Mouse (Mus musculus): Measurements from ENCODE around the gene Olfr317. TPM values are rescaled to one million over a fixed set of nuclear protein-coding genes. Genes with fewer than 3 reads are reported as not detected.
"Not testable (repeated sequence)": the region's sequence is repeated elsewhere in the genome, so short reads cannot be mapped to it uniquely, and the experiment has no call there.

The Olfr317 gene
- total RNA-seq (2021), result under 1 TPM in 1 of 2 experiments, not detected in 1; 0.23 TPM
- long read RNA-seq, experiment 1, result 0 reads
- long read RNA-seq, experiment 2, result 0 reads

DNA sequence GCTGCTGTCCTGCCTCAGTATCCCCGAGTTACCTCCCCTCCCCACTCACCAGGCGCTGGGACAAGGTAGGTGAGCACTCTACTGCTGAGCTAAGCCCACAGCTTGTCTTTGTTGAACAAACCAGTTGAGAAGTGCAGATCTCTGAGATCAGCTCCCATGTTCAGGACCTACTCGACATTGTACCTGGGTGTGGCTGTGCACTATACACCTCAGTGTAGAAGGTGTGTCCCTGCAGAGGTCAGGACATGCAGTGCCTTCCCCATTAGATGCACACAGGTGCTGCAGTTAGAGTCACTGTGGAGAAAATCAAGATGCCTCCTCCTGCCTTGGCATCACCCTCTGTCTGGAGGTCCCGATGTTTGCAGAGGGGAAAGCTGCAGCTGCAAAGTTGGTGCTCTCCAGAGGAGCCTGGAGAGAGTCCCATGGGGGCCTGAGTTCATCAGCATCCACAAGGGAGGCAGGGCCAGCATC is at the start of gene Olfr317:
Gene Olfr317 (minus strand): TSS at position 421 of the 471 bp plus-strand sequence.
- intact Hi-C loops (cut with DNase I), result no loop called here
- Histone ChIP-seq H3K27ac (no peak within 1 kb of the TSS), H3K4me3 (no peak within 1 kb of the TSS)
- DNase-seq (ENCODE audit: extremely low spot score in 1 of 2, low spot score in 2 of 2), result no peak
- no peak for TF ChIP-seq CTCF (IDR thresholded peaks at IDR 0.05)

DNA sequence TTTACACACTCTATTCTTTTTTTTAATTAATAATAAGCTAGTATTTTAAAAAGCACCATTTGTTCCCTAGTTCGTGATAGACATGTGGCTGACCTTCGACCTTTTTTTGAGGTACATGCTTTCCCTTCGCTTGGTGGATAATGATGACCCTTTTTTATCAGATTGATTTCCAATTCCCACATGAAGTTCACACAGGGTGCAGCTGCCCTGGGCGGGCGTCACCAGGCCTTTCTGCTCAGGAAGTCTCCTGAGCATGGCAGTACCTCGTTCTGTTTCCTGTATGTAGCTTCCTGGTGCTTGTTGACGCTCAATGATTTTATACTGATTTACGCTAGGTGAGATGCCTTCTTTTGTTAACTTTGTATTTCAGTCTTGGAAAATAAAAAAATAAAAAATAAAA is 49.3 kb upstream of the Olfr317 start:
- TF ChIP-seq CTCF (IDR thresholded peaks at IDR 0.05), result no peak
- H3K27ac ChIP-seq, result no peak overlapping the region
- DNase-seq (ENCODE audit: extremely low spot score in 1 of 2, low spot score in 2 of 2), result no peak
- intact Hi-C loops (cut with DNase I), result no loop called here
- H3K4me3 ChIP-seq, result no peak overlapping the region

DNA sequence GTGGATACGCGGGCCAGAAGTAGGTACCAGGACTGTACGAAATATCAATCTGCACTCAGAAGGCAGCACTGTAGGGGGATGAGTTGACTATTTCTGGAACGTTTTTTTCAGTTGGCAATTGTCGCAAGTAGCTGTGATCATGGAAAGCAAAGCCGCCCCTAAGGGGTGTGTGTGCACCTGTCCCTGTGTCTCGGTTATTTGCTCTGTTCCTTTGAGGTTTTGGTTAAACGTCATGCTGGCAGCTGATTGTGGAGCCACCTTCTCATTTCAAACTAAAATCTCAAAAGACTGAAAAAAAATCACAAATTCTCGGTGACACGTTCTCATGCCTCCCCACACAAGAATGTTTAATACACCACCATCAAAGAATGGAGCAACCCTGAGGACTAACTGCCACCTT is 48.6 kb upstream of the Olfr317 start:
- no peak for TF ChIP-seq CTCF (IDR thresholded peaks at IDR 0.05)

DNA sequence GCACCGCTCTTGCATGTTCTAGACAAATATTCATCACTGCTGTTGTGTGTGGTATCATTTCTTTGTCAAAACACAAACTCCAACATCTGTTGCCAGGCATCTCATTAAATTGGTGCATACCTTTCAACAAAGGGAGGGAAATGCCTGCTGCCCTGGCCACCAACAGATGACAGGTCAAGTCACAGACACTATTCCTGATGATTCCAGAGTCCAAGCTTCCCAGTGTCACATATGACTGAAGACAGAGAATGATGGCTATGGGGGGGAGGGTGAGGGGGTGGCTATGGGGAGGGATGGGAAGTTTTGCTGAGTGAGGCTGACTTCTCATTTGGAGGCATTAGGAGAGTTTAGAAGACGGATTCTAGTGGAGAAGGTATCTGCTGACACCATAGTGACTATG is 45.2 kb upstream of the Olfr317 start:
- intact Hi-C loops (cut with DNase I), result no loop called here
- no peak overlapping the region for H3K4me3 ChIP-seq
- no peak for TF ChIP-seq CTCF (IDR thresholded peaks at IDR 0.05)
- H3K27ac ChIP-seq, result no peak overlapping the region
- DNase-seq (ENCODE audit: extremely low spot score in 1 of 2, low spot score in 2 of 2), result no peak

More for the DNA sequence above, 48.6 kb upstream of the Olfr317 start:
- Histone ChIP-seq H3K4me3 (no peak overlapping the region), H3K27ac (no peak overlapping the region)
- intact Hi-C loops (cut with DNase I), result no loop called here
- DNase-seq (ENCODE audit: extremely low spot score in 1 of 2, low spot score in 2 of 2), result no peak

DNA sequence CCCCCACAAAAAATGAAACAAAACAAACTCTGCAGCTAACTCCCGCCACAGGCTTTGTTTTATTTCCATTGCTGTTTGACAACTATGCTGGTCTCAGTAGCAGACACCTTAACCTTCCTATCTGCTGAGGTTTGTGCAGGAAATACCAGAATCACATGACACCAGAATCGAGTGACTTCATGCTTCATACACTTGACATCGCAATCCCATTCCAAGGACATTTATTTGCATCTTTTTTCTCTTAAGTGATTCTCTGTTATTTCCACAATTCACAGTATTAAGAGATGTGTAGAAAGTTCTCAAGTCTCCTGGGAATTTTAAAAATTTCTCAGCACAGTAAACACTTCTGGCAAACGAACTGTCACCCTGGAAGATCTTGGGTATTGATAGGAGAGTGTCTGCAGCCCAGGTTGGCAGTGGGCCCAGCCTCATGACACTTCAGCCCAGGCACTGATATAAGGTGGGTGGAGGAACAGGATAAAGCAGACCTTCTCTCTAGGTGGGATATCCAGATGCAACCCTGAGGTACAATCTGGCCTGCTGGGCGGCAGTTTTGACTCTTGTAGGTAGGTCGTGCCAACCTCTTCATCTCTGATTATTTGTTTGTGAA is 43.6 kb upstream of the Olfr317 start, which contains the start of gene Olfr314:
Gene Olfr314 (plus strand): TSS at position 473 of the 610 bp plus-strand sequence.
- H3K27ac ChIP-seq, result no peak within 1 kb of the TSS
- intact Hi-C loops (cut with DNase I), result no loop called here
- TF ChIP-seq CTCF (IDR thresholded peaks at IDR 0.05), result no peak
- no peak within 1 kb of the TSS for H3K4me3 ChIP-seq
- DNase-seq (ENCODE audit: extremely low spot score in 1 of 2, low spot score in 2 of 2), result no peak

DNA sequence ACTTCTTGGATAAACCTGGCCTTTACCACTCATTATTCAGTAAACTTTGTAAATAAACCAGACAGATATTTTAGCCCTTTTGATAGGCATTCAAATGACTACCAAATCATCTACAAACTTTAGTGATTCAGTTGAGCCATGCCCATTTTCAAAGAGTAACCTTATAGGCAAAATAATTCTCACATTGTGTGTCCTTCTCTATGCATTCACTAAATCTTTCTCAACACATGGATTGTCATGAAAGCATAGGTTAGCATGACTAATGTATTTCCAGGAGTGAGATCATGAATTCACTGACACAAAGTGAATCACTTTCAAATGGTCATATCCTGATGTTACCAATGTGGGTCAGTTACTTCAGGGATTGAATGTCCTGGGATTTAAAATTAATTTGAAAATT is 33.9 kb upstream of the Olfr317 start, which contains the start of gene Olfr315:
Gene Olfr315 (plus strand): TSS at position 301 of the 400 bp plus-strand sequence.
- no peak within 1 kb of the TSS for H3K27ac ChIP-seq
- DNase-seq (ENCODE audit: extremely low spot score in 1 of 2, low spot score in 2 of 2), result no peak
- H3K4me3 ChIP-seq, result no peak within 1 kb of the TSS
- no peak for TF ChIP-seq CTCF (IDR thresholded peaks at IDR 0.05)
- intact Hi-C loops (cut with DNase I), result no loop called here

DNA sequence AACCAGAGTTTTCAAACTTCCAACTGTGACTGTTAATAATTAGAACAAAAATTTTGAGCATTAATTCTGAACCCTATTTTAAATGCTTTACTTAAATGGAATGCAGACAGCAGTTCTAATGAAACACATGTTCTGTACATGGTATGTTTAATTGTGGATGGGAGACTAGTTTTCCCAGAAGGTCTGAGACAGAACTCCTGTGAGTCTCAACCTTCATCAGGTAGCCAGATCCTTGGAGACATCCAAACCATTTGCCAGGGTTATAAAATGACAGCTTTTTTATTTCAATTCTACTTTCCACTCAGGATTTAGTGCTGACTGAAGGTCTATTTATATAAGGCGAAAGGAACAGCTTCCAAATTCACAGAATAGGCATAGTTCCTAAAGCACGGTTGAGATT is 13.4 kb upstream of the Olfr317 start, which contains the start of gene Olfr316:
Gene Olfr316 (plus strand): TSS at position 301 of the 400 bp plus-strand sequence.
- no peak for DNase-seq (ENCODE audit: extremely low spot score in 1 of 2, low spot score in 2 of 2)
- Histone ChIP-seq H3K4me3 (no peak within 1 kb of the TSS), H3K27ac (no peak within 1 kb of the TSS)
- TF ChIP-seq CTCF (IDR thresholded peaks at IDR 0.05), result no peak
- intact Hi-C loops (cut with DNase I), result no loop called here

DNA sequence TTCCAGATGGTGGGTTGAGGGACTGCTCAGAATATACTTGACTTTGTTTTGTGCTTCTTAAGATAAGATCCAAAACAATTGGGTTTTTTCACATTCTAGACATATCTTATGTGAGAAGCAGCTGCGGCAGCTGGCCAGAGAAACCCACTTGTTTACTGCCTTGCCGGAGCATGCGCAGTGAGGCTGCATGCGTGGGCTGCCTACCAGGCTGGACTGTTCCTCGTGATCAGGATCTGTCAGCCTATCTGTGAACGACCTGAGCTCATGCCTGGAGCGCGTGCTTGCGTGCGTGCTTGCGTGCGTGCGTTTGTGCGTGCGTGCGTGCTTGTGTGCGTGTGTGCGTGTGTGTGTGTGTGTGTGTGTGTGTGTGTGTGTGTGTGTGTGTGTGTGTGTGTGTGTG is 12.1 kb upstream of the Olfr317 start:
- peak; percentile 38 to 46 for DNase-seq (ENCODE audit: extremely low spot score in 1 of 2, low spot score in 2 of 2)
- intact Hi-C loops (cut with DNase I); H3K27ac ChIP-seq; H3K4me3 ChIP-seq: not testable (repeated sequence)

DNA sequence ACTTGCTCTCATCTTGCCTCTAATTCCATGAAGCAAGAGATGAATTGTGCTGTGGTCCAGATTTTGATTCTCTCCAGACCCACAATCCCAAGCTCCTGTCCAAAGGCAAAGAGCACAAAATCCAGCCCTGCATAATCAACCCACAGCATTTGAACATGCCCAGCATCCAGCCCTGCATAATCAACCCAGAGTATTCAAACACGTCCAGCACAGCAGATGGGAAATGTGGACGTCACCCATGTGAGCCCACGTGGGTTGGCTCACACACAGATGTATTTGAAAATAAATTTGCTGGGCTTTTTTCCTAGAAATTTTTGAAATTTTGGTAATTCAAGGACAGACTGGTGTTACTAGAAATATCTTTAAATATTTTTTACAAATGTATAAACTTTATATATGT is 5.6 kb downstream of the Olfr317 start:
- no peak for DNase-seq (ENCODE audit: extremely low spot score in 1 of 2, low spot score in 2 of 2)
- no peak for TF ChIP-seq CTCF (IDR thresholded peaks at IDR 0.05)
- intact Hi-C loops (cut with DNase I), result no loop called here
- Histone ChIP-seq H3K27ac (no peak overlapping the region), H3K4me3 (no peak overlapping the region)

DNA sequence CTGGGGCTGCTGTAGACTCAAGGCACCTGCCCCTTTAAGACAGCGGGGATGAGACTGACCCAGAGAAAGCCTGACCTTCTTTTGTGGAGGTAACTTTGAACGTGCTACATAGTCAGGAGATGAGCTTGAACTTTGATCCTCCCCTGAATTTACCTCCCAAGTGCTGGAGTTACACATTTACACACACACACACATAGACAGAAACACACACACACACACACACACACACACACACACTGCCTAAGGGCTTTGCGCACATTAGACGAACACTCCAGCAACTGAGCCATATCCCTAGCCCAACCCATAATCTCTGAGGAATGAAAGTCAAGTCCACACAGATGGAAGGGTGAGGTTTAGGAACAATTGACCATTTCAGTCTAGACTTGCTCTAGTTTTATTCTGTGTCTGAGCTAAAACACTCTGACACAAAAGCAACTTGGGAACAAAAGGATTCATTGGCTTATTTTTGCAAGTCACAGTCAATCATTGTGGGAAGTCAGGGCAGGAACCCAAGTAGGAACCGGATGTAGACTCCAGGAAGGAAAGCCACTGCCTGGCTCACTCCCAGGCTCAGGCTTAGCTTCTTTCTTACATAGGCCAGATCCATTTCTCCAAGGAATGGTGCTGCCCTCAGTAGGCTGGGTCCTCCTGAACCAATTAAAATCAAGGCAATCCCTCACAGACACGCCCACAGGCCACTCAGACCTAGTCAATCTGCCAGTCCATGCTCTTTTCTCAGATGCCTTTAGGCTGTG is 10.9 kb downstream of the Olfr317 start:
- intact Hi-C loops (cut with DNase I); H3K4me3 ChIP-seq; H3K27ac ChIP-seq; DNase-seq (ENCODE audit: extremely low spot score in 1 of 2, low spot score in 2 of 2): not testable (repeated sequence)

DNA sequence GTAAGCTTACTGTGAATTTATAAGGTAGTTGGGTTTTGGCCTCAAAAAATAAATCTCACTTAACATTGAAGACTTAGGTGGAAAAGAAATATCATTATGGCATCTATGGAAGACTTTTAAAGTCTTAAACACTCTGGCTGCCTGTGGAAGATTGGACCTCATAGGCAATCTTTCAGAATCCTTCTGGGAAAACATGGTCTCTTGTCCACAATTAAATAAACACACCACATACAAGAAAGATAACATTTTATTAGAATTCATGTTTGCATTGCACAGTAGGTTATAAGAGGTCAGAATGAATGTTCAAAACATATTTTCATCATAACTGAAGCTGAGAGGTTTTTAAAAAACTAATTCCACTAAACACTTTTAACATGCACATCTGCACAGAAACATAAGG is 15.1 kb downstream of the Olfr317 start, which contains the start of gene Olfr318:
Gene Olfr318 (minus strand): TSS at position 101 of the 400 bp plus-strand sequence.
- DNase-seq (ENCODE audit: extremely low spot score in 1 of 2, low spot score in 2 of 2), result no peak

DNA sequence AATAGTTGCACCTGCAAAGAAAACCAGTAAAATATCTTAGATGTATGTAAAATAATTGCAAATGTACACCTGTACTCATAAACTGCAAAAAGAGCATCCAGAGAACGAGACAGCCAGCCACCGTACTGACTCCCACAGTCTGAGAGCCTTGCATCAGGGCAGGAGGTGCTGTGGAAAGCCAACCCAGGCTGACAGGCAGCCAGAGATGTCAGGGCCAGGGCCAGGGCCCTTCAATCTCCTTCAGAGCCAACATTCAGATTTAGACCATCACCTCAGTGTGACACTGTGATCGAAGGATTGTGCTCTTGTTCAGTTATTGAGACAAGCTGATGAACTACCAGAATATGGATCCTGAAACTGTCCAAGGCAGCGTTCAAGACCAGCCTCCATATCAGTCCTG is 19.3 kb downstream of the Olfr317 start:
- TF ChIP-seq CTCF (IDR thresholded peaks at IDR 0.05), result no peak
- no peak overlapping the region for H3K4me3 ChIP-seq
- intact Hi-C loops (cut with DNase I), result no loop called here
- DNase-seq (ENCODE audit: extremely low spot score in 1 of 2, low spot score in 2 of 2), result no peak
- no peak overlapping the region for H3K27ac ChIP-seq

More for the DNA sequence above, 15.1 kb downstream of the Olfr317 start, which contains the start of gene Olfr318:
- Histone ChIP-seq H3K4me3 (no peak within 1 kb of the TSS), H3K27ac (no peak within 1 kb of the TSS)
- TF ChIP-seq CTCF (IDR thresholded peaks at IDR 0.05), result no peak
- intact Hi-C loops (cut with DNase I), result no loop called here

DNA sequence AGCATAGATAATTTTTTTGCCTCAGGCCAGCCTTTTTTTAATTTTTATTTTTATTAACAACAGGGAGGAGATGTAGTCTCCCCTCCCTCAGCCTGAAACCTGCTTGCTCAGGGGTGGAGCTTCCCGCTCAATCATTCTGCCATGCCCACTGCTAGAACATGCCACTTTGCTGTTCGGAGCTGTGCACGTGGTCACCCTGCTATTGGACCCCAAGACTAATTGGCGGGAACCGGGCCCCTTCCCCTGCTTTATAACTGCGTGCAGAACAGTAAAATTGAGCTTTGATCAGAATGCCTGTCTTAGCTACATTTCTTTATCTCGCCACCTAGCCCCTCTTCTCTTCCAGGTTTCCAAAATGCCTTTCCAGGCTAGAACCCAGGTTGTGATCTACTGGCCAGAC is 21.3 kb downstream of the Olfr317 start:
- DNase-seq (ENCODE audit: extremely low spot score in 1 of 2, low spot score in 2 of 2); H3K27ac ChIP-seq; H3K4me3 ChIP-seq; intact Hi-C loops (cut with DNase I): not testable (repeated sequence)

Measured in left cerebral cortex, adult 2 months (tissue).